Mouse (Mus musculus): ENCODE data around the gene Trim9. TPM values are rescaled to one million over a fixed set of nuclear protein-coding genes. Genes with fewer than 3 reads are reported as not detected.

Gene Trim9
- polyA plus RNA-seq, 1 experiment = not detected

DNA sequence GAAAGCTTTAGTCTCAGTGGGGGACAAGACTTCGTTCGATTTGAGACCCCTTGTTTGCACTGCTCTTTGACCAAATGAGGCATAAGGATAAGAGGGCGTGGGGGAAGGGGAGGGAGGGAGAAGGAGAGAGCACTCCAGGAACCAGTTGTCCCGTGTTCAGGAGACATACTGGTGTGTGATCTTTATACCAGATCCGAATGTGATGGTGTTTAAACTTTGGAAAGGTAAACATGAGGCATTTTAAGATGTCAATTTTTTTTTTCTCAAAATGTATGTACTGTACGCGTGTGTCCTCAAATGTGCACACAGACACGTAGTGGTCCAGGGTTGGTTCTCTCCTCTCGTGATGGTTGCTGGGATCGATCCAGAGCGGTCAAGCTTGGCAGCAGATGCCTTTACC, 119.3 kb downstream of the Trim9 start:
- no peak overlapping the region for H3ac ChIP-seq (ENCODE audit: control insufficient read depth, insufficient read length, low read depth)
- no peak for TF ChIP-seq USF1 (IDR thresholded peaks at IDR 0.05; ENCODE audit: low read depth)
- no peak for TF ChIP-seq MAX (IDR thresholded peaks at IDR 0.05)
- no peak for TF ChIP-seq MYOG (IDR thresholded peaks at IDR 0.05; ENCODE audit: control insufficient read depth, extremely low read depth, insufficient read length)
- no peak for TF ChIP-seq MYOD1 (IDR thresholded peaks at IDR 0.05; ENCODE audit: control insufficient read depth, insufficient read length, low read depth)
- no peak for TF ChIP-seq FOSL1 (IDR thresholded peaks at IDR 0.05; ENCODE audit: insufficient read depth, low read length, poor library complexity, severe bottlenecking)
- no peak for TF ChIP-seq CTCF (IDR thresholded peaks at IDR 0.05; ENCODE audit: control insufficient read depth, insufficient read depth, insufficient read length)
- no peak for TF ChIP-seq CEBPB (IDR thresholded peaks at IDR 0.05; ENCODE audit: low read depth)
- peaks cover 33% of the 10 kb centered on the region for H3K27me3 ChIP-seq (ENCODE audit: control insufficient read depth, insufficient read depth, insufficient read length)
- no peak overlapping the region for H3K4me3 ChIP-seq (ENCODE audit: insufficient read depth, poor library complexity, severe bottlenecking)
- H3K36me3 ChIP-seq (ENCODE audit: control insufficient read depth, insufficient read depth) = no peaks in the 10 kb centered on the region
- H3K79me2 ChIP-seq (ENCODE audit: control insufficient read depth, insufficient read depth) = no peaks in the 10 kb centered on the region
- H3K79me3 ChIP-seq (ENCODE audit: low read depth) = no peaks in the 10 kb centered on the region

- no peaks in the 10 kb centered on the region for H3K79me3 ChIP-seq (ENCODE audit: low read depth)
- no peak overlapping the region for H3K4me3 ChIP-seq (ENCODE audit: insufficient read depth, poor library complexity, severe bottlenecking)
- no peaks in the 10 kb centered on the region for H3K79me2 ChIP-seq (ENCODE audit: control insufficient read depth, insufficient read depth)
- TF ChIP-seq MYOG (IDR thresholded peaks at IDR 0.05; ENCODE audit: control insufficient read depth, extremely low read depth, insufficient read length) = no peak
- no peak for TF ChIP-seq MYOD1 (IDR thresholded peaks at IDR 0.05; ENCODE audit: control insufficient read depth, insufficient read length, low read depth)
- TF ChIP-seq CEBPB (IDR thresholded peaks at IDR 0.05; ENCODE audit: low read depth) = no peak
- no peak for TF ChIP-seq MAX (IDR thresholded peaks at IDR 0.05)
- no peak for TF ChIP-seq FOSL1 (IDR thresholded peaks at IDR 0.05; ENCODE audit: insufficient read depth, low read length, poor library complexity, severe bottlenecking)
- H3ac ChIP-seq (ENCODE audit: control insufficient read depth, insufficient read length, low read depth) = no peak overlapping the region
- no peaks in the 10 kb centered on the region for H3K36me3 ChIP-seq (ENCODE audit: control insufficient read depth, insufficient read depth)
- H3K27me3 ChIP-seq (ENCODE audit: control insufficient read depth, insufficient read depth, insufficient read length) = peaks cover 38% of the 10 kb centered on the region
These were observed 120.1 kb downstream of the Trim9 start for GRCm38 (mm10) chr12:70227121-70227932.

GRCm38 (mm10) chr12:70226655-70227054, 120.8 kb downstream of the Trim9 start:
- H3ac ChIP-seq (ENCODE audit: control insufficient read depth, insufficient read length, low read depth) = no peak overlapping the region
- no peak overlapping the region for H3K4me3 ChIP-seq (ENCODE audit: insufficient read depth, poor library complexity, severe bottlenecking)
- H3K79me2 ChIP-seq (ENCODE audit: control insufficient read depth, insufficient read depth) = no peaks in the 10 kb centered on the region
- TF ChIP-seq MYOG (IDR thresholded peaks at IDR 0.05; ENCODE audit: control insufficient read depth, extremely low read depth, insufficient read length) (no peak), USF1 (IDR thresholded peaks at IDR 0.05; ENCODE audit: low read depth) (no peak), FOSL1 (IDR thresholded peaks at IDR 0.05; ENCODE audit: insufficient read depth, low read length, poor library complexity, severe bottlenecking) (no peak), MAX (IDR thresholded peaks at IDR 0.05) (no peak), MYOD1 (IDR thresholded peaks at IDR 0.05; ENCODE audit: control insufficient read depth, insufficient read length, low read depth) (no peak), CEBPB (IDR thresholded peaks at IDR 0.05; ENCODE audit: low read depth) (no peak), CTCF (IDR thresholded peaks at IDR 0.05; ENCODE audit: control insufficient read depth, insufficient read depth, insufficient read length) (no peak)
- H3K79me3 ChIP-seq (ENCODE audit: low read depth) = no peaks in the 10 kb centered on the region
- H3K27me3 ChIP-seq (ENCODE audit: control insufficient read depth, insufficient read depth, insufficient read length) = peaks cover 40% of the 10 kb centered on the region
- no peaks in the 10 kb centered on the region for H3K36me3 ChIP-seq (ENCODE audit: control insufficient read depth, insufficient read depth)

- H3K27me3 ChIP-seq (ENCODE audit: control insufficient read depth, insufficient read depth, insufficient read length) = peaks cover 46% of the 10 kb centered on the region
- H3K4me3 ChIP-seq (ENCODE audit: insufficient read depth, poor library complexity, severe bottlenecking) = no peak overlapping the region
- H3K79me2 ChIP-seq (ENCODE audit: control insufficient read depth, insufficient read depth) = no peaks in the 10 kb centered on the region
- H3K79me3 ChIP-seq (ENCODE audit: low read depth) = no peaks in the 10 kb centered on the region
- H3ac ChIP-seq (ENCODE audit: control insufficient read depth, insufficient read length, low read depth) = no peak overlapping the region
- no peaks in the 10 kb centered on the region for H3K36me3 ChIP-seq (ENCODE audit: control insufficient read depth, insufficient read depth)
- TF ChIP-seq CEBPB (IDR thresholded peaks at IDR 0.05; ENCODE audit: low read depth) (no peak), FOSL1 (IDR thresholded peaks at IDR 0.05; ENCODE audit: insufficient read depth, low read length, poor library complexity, severe bottlenecking) (no peak), MAX (IDR thresholded peaks at IDR 0.05) (no peak), USF1 (IDR thresholded peaks at IDR 0.05; ENCODE audit: low read depth) (no peak), CTCF (IDR thresholded peaks at IDR 0.05; ENCODE audit: control insufficient read depth, insufficient read depth, insufficient read length) (no peak), MYOD1 (IDR thresholded peaks at IDR 0.05; ENCODE audit: control insufficient read depth, insufficient read length, low read depth) (no peak), MYOG (IDR thresholded peaks at IDR 0.05; ENCODE audit: control insufficient read depth, extremely low read depth, insufficient read length) (no peak)
These were observed 124.1 kb downstream of the Trim9 start for GRCm38 (mm10) chr12:70223331-70223730.

- H3K79me3 ChIP-seq (ENCODE audit: low read depth) = no peaks in the 10 kb centered on the region
- no peaks in the 10 kb centered on the region for H3K79me2 ChIP-seq (ENCODE audit: control insufficient read depth, insufficient read depth)
- H3K27me3 ChIP-seq (ENCODE audit: control insufficient read depth, insufficient read depth, insufficient read length) = peaks cover 35% of the 10 kb centered on the region
- no peak overlapping the region for H3K4me3 ChIP-seq (ENCODE audit: insufficient read depth, poor library complexity, severe bottlenecking)
- no peak overlapping the region for H3ac ChIP-seq (ENCODE audit: control insufficient read depth, insufficient read length, low read depth)
- no peak for TF ChIP-seq MYOG (IDR thresholded peaks at IDR 0.05; ENCODE audit: control insufficient read depth, extremely low read depth, insufficient read length)
- no peak for TF ChIP-seq CTCF (IDR thresholded peaks at IDR 0.05; ENCODE audit: control insufficient read depth, insufficient read depth, insufficient read length)
- TF ChIP-seq CEBPB (IDR thresholded peaks at IDR 0.05; ENCODE audit: low read depth) = no peak
- TF ChIP-seq MAX (IDR thresholded peaks at IDR 0.05) = no peak
- no peak for TF ChIP-seq FOSL1 (IDR thresholded peaks at IDR 0.05; ENCODE audit: insufficient read depth, low read length, poor library complexity, severe bottlenecking)
- TF ChIP-seq MYOD1 (IDR thresholded peaks at IDR 0.05; ENCODE audit: control insufficient read depth, insufficient read length, low read depth) = no peak
- TF ChIP-seq USF1 (IDR thresholded peaks at IDR 0.05; ENCODE audit: low read depth) = no peak
- no peaks in the 10 kb centered on the region for H3K36me3 ChIP-seq (ENCODE audit: control insufficient read depth, insufficient read depth)
These were observed 126.0 kb downstream of the Trim9 start for GRCm38 (mm10) chr12:70221425-70221824.
